Mouse (Mus musculus): ENCODE data around the gene Gm29735.
"Not testable (repeated sequence)": the region's sequence is repeated elsewhere in the genome, so short reads cannot be mapped to it uniquely, and the experiment has no call there.

Gm29735 gene

GRCm38 (mm10) chr7:142120629-142121028 is 36.3 kb downstream of the Gm29735 start, which contains the start of gene Gm45618:
Gm45618 (minus strand) TSS chr7:142120729.
- not testable (repeated sequence) for DNase-seq (ENCODE audit: low spot score in 2 of 2)

- DNase-seq (ENCODE audit: low spot score in 2 of 2): no peak
These were observed 37.3 kb downstream of the Gm29735 start for GRCm38 (mm10) chr7:142119632-142120031.
